Mouse (Mus musculus) spleen, adult 18-20 months (tissue): Measurements from ENCODE around the gene Sptb.
A peak's percentile ranks its signal among the peaks of the same experiment; 100 is the strongest.

ENCODE experiments used
- DNase-seq, 2 experiments: peaks; one replicate each; pipeline ENCODE4 v3.0.0; 2022; ENCODE audit warnings: mixed read lengths in 2 of 2

The Sptb gene

GRCm38 (mm10) chr12:76604546-76604945, 105.8 kb downstream of the Sptb start:
- DNase-seq, result no peak

DNA sequence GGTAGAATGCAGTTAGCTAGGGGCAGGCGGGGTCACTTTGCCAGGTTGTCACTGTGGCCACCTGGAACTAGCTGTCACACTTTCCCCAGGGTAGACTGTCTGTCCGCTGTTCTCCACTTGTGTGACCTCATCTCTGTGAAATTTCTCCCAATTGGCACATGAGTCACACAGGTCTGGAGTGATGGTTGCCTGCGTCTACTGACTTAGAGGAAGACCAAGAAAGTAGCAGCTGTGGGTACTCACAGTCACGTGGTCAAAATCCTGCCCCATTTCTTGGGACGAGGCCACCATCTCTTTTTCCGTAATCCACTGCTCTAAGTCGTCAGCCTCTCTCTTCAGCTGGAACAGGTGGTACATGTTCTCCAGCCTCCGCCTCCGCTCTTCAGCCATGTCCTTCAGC, 106.6 kb downstream of the Sptb start:
- no peak for DNase-seq

GRCm38 (mm10) chr12:76598196-76598928, 112.0 kb downstream of the Sptb start:
- DNase-seq, result no peak

DNA sequence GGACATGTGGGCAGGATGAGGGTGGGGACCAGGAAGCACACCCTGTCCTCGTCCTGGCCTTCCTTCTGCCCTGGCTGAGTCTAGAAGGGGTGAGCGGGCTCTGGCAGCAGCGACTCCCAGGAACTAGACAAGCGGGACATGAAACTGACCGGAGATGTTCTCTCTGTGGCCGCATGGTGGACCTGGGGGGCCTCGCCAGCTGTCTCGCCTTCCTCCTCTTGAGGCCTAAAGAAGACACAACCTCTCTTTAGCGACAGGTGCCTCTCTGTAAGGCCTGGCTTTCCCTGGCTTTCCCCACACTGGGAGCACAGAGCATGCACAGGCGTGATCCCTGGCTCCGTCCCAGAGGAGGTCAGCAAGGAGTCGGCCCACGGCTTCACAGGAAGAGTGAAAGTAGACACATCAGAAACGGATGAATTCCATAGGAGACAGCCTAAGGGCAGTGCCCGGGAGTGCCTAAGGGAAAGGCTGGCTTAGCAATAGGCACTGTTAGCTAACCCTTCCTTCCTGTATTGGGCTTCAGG, 112.7 kb downstream of the Sptb start:
- no peak for DNase-seq

GRCm38 (mm10) chr12:76596292-76597023, 113.9 kb downstream of the Sptb start:
- peak; percentile 34 to 64 for DNase-seq

GRCm38 (mm10) chr12:76595830-76596229, 114.5 kb downstream of the Sptb start:
- DNase-seq, result no peak

- no peak for DNase-seq
These were observed 115.8 kb downstream of the Sptb start for GRCm38 (mm10) chr12:76594556-76594955.

DNA sequence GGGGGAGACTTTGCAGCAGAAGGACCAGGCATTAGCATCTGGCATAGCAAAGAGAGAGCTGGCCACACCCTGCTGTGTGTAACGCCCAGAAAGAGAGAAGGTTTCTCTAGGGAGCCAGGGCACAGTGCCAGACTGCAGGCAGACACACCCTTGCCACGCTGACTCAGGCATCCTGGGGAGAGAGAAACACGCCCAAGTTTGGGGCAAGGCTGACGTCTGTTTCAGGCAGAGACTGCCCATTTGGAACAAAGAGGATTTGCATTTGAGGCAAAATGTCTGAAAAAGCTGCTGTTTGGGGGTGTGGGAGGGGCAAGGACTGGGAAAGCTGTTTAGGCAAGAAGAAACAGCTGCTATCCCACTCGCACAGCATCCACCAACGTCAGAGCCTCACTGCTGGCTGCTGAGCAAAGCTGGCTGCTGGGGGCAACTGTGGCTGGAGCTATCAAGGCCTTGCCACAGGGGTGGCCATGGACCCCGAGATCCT, 116.5 kb downstream of the Sptb start:
- DNase-seq, result peak; percentile 32 to 38

DNA sequence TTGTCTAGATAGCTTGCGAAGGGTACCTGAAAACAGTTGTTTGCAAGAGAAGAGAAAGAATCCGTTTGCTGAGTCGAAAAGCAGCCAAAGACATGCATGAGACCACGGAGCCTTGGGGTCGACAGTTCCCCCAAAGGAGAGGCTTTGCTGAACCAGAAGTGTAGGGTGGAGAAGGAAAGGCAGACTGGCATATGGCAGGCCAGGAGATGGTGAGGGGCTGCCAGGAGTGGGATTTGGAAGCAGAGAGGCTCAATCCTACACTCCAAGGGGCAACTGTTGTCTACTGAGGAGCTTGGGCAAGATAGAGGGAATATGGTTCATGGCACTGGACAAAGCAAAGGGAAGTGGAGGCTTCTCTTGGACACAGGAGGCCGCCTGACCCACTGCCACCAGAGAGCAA, 117.1 kb downstream of the Sptb start:
- DNase-seq, result no peak

- DNase-seq, result peak in 1 of 2 experiments; percentile 57
These were observed 118.1 kb downstream of the Sptb start for GRCm38 (mm10) chr12:76592213-76592612.

DNA sequence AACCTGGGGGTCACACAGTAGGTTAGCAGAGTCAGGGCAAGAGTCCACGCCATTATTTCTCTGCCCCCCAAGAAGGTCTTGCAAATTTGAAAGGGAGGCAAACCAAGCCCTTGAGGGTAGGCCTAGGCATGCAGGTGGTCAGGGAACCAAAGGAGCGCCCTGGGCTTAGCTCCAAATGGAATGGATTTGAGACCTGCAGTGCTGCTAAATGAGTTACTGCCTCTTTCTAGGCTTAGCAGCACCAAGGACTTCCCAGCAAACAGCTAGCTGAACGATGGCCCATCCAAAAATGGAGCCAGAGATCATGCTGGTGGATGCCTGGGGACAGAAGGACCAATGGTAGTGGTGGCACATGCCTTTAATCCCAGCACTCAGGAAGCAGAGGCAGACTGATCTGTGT, 119.3 kb downstream of the Sptb start:
- no peak for DNase-seq

GRCm38 (mm10) chr12:76589531-76589930, 120.8 kb downstream of the Sptb start:
- DNase-seq, result no peak

GRCm38 (mm10) chr12:76587357-76587756, 123.0 kb downstream of the Sptb start:
- DNase-seq, result no peak

DNA sequence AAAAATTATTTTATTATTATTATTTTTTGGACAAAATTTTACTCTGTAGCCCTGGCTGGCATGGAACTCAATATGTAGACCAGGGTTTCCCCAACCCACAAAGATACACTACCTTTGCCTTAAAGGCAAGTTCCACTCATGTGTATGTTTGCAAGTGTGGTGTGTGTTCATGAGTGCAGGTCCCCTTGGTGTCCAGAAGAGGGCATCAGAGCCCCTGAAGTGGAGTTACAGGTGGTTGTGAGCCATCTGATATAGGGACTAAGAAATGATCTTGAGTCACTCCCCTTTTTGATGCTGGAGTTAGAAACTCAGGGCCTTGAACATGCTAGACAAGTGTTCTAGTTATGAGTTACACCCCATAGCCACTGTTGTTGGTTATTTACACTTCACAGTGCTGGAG, 125.3 kb downstream of the Sptb start:
- DNase-seq, result no peak

GRCm38 (mm10) chr12:76583454-76583853, 126.9 kb downstream of the Sptb start:
- no peak for DNase-seq

- DNase-seq, result no peak
These were observed 127.5 kb downstream of the Sptb start for GRCm38 (mm10) chr12:76582841-76583240.

DNA sequence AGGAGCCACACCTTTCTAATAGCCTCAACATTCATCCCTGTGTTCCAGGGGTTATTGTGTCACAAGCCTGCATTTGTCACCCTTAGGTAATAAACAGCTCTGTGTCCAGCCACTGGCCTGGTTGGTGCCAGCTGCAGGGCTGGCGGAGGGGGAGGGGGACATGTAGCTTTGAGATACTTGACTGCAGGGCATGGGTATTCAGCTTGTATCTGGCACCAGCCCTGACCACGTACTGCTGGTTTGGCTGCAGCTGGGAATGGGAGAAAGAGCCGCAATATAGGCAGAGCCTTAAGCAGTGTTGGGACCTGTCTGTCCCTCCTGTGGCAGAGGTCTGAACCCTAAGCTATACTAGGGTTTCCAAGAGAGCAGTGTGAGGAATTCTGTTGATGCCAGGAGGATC, 128.2 kb downstream of the Sptb start:
- no peak for DNase-seq

DNA sequence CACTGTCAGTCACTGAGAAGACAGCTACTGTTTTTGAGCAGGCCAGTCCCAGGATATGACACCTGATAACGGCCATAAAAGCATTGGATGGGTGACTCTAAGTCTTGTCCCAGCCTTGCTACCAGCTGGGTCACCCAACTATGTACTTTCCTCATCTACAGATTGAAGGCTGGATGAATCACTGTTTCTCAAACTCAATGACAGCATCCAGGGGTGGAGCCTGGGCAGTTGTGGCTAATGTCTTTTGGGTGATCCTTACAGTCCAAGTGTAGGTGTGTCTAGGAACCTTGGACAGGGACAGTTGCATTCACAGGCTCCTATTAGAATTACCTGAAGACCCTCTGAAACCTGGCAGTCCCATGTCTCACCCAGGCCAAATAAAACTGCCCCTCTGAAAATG, 130.5 kb downstream of the Sptb start:
- no peak for DNase-seq

DNA sequence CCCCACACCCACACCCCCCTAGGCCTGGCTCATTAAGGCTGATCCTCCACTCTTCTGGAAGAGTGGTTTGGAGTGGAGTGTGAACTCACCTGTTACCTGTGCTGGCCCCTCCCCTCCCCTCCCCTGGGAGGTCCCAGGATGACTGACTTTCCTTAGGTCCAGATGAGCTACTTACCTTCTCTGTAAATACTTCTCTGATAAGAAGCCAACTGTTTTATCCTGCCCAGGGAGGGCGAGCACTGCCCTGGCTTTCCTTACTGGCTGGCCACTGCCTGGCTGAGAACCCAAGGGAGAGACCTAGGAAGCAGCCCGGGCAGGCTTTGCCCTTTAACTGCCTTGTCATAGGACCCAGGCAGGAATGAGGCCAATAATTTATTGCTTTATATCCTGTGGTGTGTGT, 131.9 kb downstream of the Sptb start:
- no peak for DNase-seq

- DNase-seq, result no peak
These were observed 132.5 kb downstream of the Sptb start for GRCm38 (mm10) chr12:76577858-76578257.

DNA sequence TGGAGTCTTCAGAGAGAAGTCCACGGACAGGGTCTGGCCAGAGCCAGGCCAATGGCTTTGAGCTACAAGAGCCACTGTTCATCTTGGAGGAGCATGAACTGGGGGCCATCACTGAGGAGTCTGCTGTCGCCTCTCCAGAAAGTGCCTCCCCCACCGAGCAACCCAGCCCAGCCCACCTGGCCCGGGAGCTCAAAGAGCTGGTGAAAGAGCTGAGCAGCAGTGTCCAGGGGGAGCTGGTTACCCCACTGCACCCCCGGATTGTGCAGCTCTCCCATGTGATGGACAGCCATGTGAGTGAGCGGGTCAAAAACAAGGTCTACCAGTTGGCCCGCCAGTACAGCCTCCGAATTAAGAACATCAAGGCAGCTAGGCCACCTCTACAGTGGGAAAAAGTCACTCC, 133.5 kb downstream of the Sptb start:
- no peak for DNase-seq

GRCm38 (mm10) chr12:76576061-76576460, 134.3 kb downstream of the Sptb start:
- no peak for DNase-seq

GRCm38 (mm10) chr12:76574815-76575214, 135.5 kb downstream of the Sptb start:
- DNase-seq, result no peak

- no peak for DNase-seq
These were observed 137.0 kb downstream of the Sptb start for GRCm38 (mm10) chr12:76573381-76573780.
